Mouse (Mus musculus): ENCODE measurements at regions not wholly inside any gene's neighbourhood (a gene's known extent, or its start where the extent isn't known, plus 50 kb on each side); places are given as distances from the start of the nearest gene placed in this dataset.

DNA sequence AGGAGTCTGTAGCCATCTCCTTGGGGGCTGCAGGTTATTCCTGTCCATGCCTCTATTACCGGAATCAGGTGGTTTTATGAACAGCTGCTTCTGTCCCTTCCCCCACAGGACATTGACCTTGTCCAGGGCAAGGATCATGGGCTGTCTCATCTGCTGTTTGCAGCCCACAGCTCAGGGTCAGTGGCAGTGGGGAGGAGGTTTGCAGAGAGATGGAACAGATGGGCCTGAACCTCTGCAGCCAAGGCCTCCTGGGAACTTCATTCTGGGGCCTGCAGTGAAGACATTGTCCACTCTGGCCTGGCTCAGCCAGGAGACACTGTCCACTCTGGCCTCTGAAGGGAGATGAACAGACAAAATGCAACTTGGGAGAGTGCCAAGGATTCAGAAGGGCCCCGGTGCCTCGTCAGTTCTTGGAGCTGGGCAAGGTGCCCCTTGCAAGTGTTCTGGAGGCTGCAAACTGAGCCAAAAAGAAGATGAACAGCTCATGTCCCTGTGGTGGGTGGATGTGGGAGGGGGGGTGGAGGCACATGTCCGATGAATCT lies 109.9 kb upstream of the Sdk2 start:
- WGBS = 57% methylated on average over 4 of the region's 4 CpGs
- ATAC-seq (ENCODE audit: low FRiP score, low TSS enrichment) = no peak
- no peak overlapping the region for H3K9ac ChIP-seq (ENCODE audit: low read depth, low read length)
- no peak overlapping the region for H3K4me2 ChIP-seq (replicated peaks; ENCODE audit: low read depth, low read length)
- H3K4me3 ChIP-seq (ENCODE audit: low read length) = no peak overlapping the region
- H3K27me3 ChIP-seq (ENCODE audit: control insufficient read depth, insufficient read depth, low read length) = 0 out of 2 replicates have a peak, but pooled peaks cover 4% of the 10 kb centered on the region
- H3K36me3 ChIP-seq (ENCODE audit: control insufficient read depth, insufficient read depth, low read length) = no peaks in the 10 kb centered on the region
- H3K4me1 ChIP-seq (ENCODE audit: control insufficient read depth, insufficient read depth, low read length) = peaks cover 13% of the 10 kb centered on the region
- no peaks in the 10 kb centered on the region for H3K9me3 ChIP-seq (ENCODE audit: control insufficient read depth, low read length)
- no peak overlapping the region for H3K27ac ChIP-seq (ENCODE audit: low read depth, low read length)

DNA sequence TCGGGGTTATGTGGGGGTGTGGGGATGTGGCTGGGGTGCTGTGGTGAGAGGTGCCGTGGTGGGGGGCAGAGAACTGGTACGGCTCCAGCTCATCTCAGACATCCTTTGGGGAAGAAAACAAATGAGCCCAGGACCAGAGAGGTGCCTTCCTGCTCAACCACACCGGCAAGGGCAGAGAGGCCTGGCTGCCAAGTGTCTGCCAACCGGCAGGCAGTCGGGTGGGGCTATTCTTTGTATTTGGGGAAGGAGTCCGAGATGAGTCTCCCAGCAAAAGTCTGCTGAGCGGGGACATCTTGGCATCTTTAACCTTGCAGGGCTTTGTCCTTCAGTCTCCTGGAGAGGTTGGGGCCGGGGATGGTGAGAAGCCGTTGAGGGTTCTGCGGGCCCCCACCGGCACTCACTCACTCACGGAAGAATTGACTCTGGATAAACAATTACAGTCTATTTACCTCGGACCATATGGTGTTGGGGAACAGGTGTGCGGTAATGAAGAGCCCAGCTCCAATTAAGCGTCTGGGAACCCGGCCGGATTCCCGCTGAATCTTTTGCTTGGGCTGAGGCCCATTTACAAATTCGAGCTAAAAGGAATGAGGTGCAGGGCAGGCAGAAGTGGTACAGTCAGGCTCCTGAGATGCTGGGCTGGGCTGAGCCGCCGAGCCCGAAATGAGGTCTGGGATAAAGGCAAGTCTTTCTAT lies 108.7 kb upstream of the Sdk2 start:
- 0 out of 2 replicates have a peak, but pooled peaks cover 4% of the 10 kb centered on the region for H3K27me3 ChIP-seq (ENCODE audit: control insufficient read depth, insufficient read depth, low read length)
- WGBS = 32% methylated on average over 23 of the region's 23 CpGs

DNA sequence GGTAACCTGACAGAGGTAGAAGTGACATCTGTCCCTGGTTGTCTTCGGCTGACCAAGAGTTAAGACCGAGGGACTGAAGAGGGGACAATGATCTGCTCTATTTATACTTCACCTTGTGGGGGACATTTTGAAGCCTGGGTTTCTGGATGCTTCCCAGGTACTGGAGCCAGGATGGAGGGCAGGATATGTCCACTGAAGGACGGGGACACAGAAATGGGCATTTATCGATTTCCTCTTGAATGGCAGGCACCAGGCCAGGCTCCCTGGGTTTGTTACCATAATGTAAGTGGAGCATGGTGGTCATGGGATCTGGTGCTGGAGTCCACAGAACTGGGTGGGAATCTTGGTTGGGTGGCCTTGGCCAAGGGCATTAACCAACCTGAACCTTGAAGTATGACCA lies 108.0 kb upstream of the Sdk2 start:
- Histone ChIP-seq H3K27me3 (ENCODE audit: control insufficient read depth, insufficient read depth, low read length) (peaks cover 9% of the 10 kb centered on the region; the same call in 1 of the 2 replicates), H3K4me1 (ENCODE audit: control insufficient read depth, insufficient read depth, low read length) (peaks cover 13% of the 10 kb centered on the region), H3K4me3 (ENCODE audit: low read length) (no peak overlapping the region), H3K36me3 (ENCODE audit: control insufficient read depth, insufficient read depth, low read length) (no peaks in the 10 kb centered on the region), H3K9ac (ENCODE audit: low read depth, low read length) (no peak overlapping the region), H3K4me2 (replicated peaks; ENCODE audit: low read depth, low read length) (no peak overlapping the region), H3K27ac (ENCODE audit: low read depth, low read length) (no peak overlapping the region), H3K9me3 (ENCODE audit: control insufficient read depth, low read length) (no peaks in the 10 kb centered on the region)
- 81% methylated on average over 4 of the region's 4 CpGs for WGBS
- ATAC-seq (ENCODE audit: low FRiP score, low TSS enrichment) = no peak

More for the DNA sequence above, 108.7 kb upstream of the Sdk2 start:
- ATAC-seq (ENCODE audit: low FRiP score, low TSS enrichment) = no peak
- Histone ChIP-seq H3K9ac (ENCODE audit: low read depth, low read length) (no peak overlapping the region), H3K36me3 (ENCODE audit: control insufficient read depth, insufficient read depth, low read length) (no peaks in the 10 kb centered on the region), H3K27ac (ENCODE audit: low read depth, low read length) (no peak overlapping the region), H3K4me3 (ENCODE audit: low read length) (no peak overlapping the region), H3K4me2 (replicated peaks; ENCODE audit: low read depth, low read length) (no peak overlapping the region), H3K4me1 (ENCODE audit: control insufficient read depth, insufficient read depth, low read length) (peaks cover 13% of the 10 kb centered on the region), H3K9me3 (ENCODE audit: control insufficient read depth, low read length) (no peaks in the 10 kb centered on the region)

DNA sequence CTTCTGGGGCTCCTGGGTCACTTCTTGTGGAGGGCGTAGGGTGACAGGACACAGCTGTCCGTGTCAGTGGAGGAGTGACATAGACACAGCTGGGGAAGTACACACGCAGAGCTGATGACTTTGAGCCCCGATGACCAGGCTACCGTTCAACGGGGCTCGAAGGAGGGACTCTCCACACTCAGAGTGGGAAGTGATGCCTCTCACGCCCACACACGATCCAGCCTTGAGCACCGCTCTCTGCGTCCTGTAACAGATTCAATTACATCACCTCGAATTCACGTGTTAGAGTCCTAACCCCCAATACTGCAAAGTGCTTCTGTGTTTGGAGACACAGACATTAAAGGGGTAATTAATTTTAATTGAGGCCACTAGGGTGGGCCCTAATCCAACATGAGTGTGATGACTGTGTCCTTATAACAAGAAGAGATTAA lies 101.4 kb upstream of the Sdk2 start:
- peaks cover 5% of the 10 kb centered on the region; the same call in 1 of the 2 replicates for H3K27me3 ChIP-seq (ENCODE audit: control insufficient read depth, insufficient read depth, low read length)
- H3K9ac ChIP-seq (ENCODE audit: low read depth, low read length) = no peak overlapping the region
- H3K4me1 ChIP-seq (ENCODE audit: control insufficient read depth, insufficient read depth, low read length) = peaks cover 20% of the 10 kb centered on the region; the same call in 1 of the 2 replicates
- peak; percentile 59 for ATAC-seq (ENCODE audit: low FRiP score, low TSS enrichment)
- 25% methylated on average over 13 of the region's 13 CpGs for WGBS
- H3K36me3 ChIP-seq (ENCODE audit: control insufficient read depth, insufficient read depth, low read length) = no peaks in the 10 kb centered on the region
- no peak overlapping the region for H3K27ac ChIP-seq (ENCODE audit: low read depth, low read length)
- no peak overlapping the region for H3K4me2 ChIP-seq (replicated peaks; ENCODE audit: low read depth, low read length)
- no peak overlapping the region for H3K4me3 ChIP-seq (ENCODE audit: low read length)
- H3K9me3 ChIP-seq (ENCODE audit: control insufficient read depth, low read length) = no peaks in the 10 kb centered on the region

DNA sequence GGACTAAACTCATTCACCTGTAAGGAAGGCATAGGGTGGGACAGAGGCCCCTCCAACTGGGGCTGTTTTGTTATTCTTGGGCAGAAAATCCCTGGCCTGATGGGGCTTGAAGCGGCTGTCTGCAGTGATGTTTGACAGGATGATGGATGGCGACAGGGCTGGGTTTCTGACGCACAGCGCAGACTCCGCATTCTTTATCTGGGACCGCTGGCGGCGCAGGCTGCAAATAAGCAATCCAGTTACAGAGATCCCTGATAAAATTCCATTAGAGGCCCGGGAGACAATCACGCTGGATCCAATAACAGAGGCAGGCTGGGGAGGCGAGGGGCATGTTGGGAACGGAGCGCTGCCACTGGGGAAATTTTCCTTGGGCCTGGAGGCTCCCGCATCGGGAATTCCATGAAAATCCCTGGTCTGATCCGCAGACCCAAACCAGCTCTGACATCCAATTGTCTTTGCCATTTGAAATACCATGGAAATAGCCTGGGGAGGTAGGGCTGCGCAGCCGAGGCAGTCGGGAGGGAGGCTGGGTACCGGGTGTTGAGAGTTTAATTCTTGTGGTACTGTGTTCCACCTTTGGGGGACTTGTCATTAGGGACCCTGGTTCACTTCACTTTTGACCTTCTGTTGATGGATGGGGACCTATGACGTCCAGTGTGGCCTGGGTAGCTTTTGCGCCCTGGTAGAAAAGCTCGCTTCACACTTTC lies 99.0 kb upstream of the Sdk2 start:
- H3K4me2 ChIP-seq (replicated peaks; ENCODE audit: low read depth, low read length) = peak overlapping the region; percentile 6
- no peaks in the 10 kb centered on the region for H3K9me3 ChIP-seq (ENCODE audit: control insufficient read depth, low read length)
- no peak overlapping the region for H3K9ac ChIP-seq (ENCODE audit: low read depth, low read length)
- 23% methylated on average over 23 of the region's 23 CpGs for WGBS
- H3K4me3 ChIP-seq (ENCODE audit: low read length) = no peak overlapping the region
- H3K27ac ChIP-seq (ENCODE audit: low read depth, low read length) = no peak overlapping the region
- H3K36me3 ChIP-seq (ENCODE audit: control insufficient read depth, insufficient read depth, low read length) = no peaks in the 10 kb centered on the region
- peaks cover 20% of the 10 kb centered on the region; the same call in 1 of the 2 replicates for H3K4me1 ChIP-seq (ENCODE audit: control insufficient read depth, insufficient read depth, low read length)
- peaks cover 5% of the 10 kb centered on the region; the same call in 1 of the 2 replicates for H3K27me3 ChIP-seq (ENCODE audit: control insufficient read depth, insufficient read depth, low read length)
- peak; percentile 53 for ATAC-seq (ENCODE audit: low FRiP score, low TSS enrichment)

DNA sequence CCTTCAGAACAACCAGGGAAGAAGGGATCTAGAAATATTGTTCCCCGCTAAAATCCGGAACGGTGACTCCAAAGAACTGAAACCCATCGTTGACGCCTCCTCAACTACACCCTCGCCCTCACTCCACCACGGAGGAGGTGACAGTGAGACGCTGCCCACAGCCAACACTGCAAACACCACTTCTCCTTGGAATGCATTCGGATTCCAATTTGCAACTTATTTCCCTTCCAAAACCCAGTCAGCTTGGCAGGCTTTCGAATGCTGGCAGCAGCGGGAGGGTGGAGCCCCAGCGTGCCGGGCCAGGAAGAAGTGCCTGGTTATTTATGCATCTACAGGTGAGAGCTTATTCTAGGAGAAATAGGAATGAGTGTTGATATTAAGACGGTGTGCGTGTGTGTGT lies 85.9 kb upstream of the Sdk2 start:
- Histone ChIP-seq H3K4me3 (ENCODE audit: low read length) (no peak overlapping the region), H3K9me3 (ENCODE audit: control insufficient read depth, low read length) (no peaks in the 10 kb centered on the region), H3K27ac (ENCODE audit: low read depth, low read length) (no peak overlapping the region), H3K9ac (ENCODE audit: low read depth, low read length) (no peak overlapping the region), H3K4me1 (ENCODE audit: control insufficient read depth, insufficient read depth, low read length) (no peaks in the 10 kb centered on the region), H3K27me3 (ENCODE audit: control insufficient read depth, insufficient read depth, low read length) (no peaks in the 10 kb centered on the region), H3K4me2 (replicated peaks; ENCODE audit: low read depth, low read length) (no peak overlapping the region), H3K36me3 (ENCODE audit: control insufficient read depth, insufficient read depth, low read length) (no peaks in the 10 kb centered on the region)
- no peak for ATAC-seq (ENCODE audit: low FRiP score, low TSS enrichment)
- WGBS = 89% methylated on average over 15 of the region's 15 CpGs

DNA sequence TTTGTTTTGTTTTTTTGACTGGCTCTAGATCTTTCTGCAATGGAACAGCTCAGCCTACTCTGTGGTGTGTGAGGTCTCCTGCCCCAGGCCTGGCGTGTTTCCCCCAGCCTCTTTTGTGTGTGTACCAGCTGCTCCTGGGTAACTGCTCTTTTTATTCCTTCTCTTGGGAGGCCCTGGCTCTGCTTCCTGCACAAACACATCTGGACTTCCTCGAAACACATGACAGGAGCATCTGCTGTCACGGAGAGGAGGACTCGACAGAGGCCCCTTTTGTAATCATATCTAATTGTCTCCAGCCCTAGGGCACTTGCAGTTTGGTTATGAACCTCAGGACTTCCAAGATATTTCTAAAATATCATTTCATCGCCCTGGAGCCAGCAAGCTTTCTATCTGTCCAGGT lies 79.5 kb upstream of the Sdk2 start:
- H3K4me1 ChIP-seq (ENCODE audit: control insufficient read depth, insufficient read depth, low read length) = no peaks in the 10 kb centered on the region; the same call in 1 of the 2 replicates
- H3K4me2 ChIP-seq (replicated peaks; ENCODE audit: low read depth, low read length) = no peak overlapping the region
- no peak overlapping the region for H3K27ac ChIP-seq (ENCODE audit: low read depth, low read length)
- H3K4me3 ChIP-seq (ENCODE audit: low read length) = no peak overlapping the region
- H3K9ac ChIP-seq (ENCODE audit: low read depth, low read length) = no peak overlapping the region
- no peaks in the 10 kb centered on the region for H3K27me3 ChIP-seq (ENCODE audit: control insufficient read depth, insufficient read depth, low read length)
- H3K9me3 ChIP-seq (ENCODE audit: control insufficient read depth, low read length) = 0 out of 2 replicates have a peak, but pooled peaks cover 2% of the 10 kb centered on the region
- WGBS = 31% methylated on average over 5 of the region's 5 CpGs
- H3K36me3 ChIP-seq (ENCODE audit: control insufficient read depth, insufficient read depth, low read length) = no peaks in the 10 kb centered on the region
- ATAC-seq (ENCODE audit: low FRiP score, low TSS enrichment) = no peak

DNA sequence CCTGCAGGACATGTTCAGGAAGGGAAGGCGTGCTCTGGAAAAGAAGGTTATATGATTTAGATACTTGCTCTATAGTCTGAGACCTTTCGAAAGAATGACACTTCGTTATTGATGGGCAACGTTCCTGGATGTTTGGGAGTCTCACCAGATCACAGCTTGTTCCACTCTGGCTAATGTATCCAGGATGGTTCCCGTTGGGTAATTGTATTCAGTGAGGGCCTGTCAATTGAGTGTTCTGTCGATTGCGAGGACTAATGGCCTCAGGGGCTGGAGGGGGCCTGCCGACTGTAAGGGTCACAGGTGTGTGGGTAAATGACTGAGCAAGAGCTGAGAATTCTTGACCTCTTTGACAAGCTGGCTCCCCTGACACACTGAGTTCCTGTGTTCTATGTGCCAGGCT lies 62.4 kb upstream of the Sdk2 start:
- no peaks in the 10 kb centered on the region for H3K9me3 ChIP-seq (ENCODE audit: control insufficient read depth, low read length)
- H3K36me3 ChIP-seq (ENCODE audit: control insufficient read depth, insufficient read depth, low read length) = no peaks in the 10 kb centered on the region
- 0 out of 2 replicates have a peak, but pooled peaks cover 3% of the 10 kb centered on the region for H3K27me3 ChIP-seq (ENCODE audit: control insufficient read depth, insufficient read depth, low read length)
- H3K4me3 ChIP-seq (ENCODE audit: low read length) = no peak overlapping the region
- ATAC-seq (ENCODE audit: low FRiP score, low TSS enrichment) = no peak
- H3K4me1 ChIP-seq (ENCODE audit: control insufficient read depth, insufficient read depth, low read length) = peaks cover 7% of the 10 kb centered on the region; the same call in 1 of the 2 replicates
- no peak overlapping the region for H3K4me2 ChIP-seq (replicated peaks; ENCODE audit: low read depth, low read length)
- WGBS = 58% methylated on average over 8 of the region's 8 CpGs
- H3K27ac ChIP-seq (ENCODE audit: low read depth, low read length) = no peak overlapping the region
- H3K9ac ChIP-seq (ENCODE audit: low read depth, low read length) = no peak overlapping the region

DNA sequence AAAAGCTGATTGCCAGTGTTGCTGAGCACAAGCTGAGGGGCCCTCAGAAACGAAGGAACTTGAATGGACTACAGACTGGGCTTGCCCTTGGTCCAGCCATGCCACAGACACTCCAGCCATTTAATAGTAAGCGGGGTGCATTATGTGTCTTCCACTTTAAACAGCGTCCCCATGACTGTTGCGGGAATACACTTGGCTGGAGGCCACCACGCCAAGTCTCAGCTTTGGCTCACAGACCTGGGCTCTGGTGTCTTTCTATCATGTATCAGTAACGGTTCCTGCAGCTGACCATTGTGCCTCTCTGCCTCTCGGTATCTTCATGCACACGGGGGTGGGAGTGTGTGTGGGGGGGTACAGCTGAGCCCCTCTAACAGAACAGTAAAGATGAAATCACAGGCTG lies 62.0 kb upstream of the Sdk2 start:
- Histone ChIP-seq H3K4me2 (replicated peaks; ENCODE audit: low read depth, low read length) (no peak overlapping the region), H3K9me3 (ENCODE audit: control insufficient read depth, low read length) (no peaks in the 10 kb centered on the region), H3K9ac (ENCODE audit: low read depth, low read length) (no peak overlapping the region), H3K27ac (ENCODE audit: low read depth, low read length) (no peak overlapping the region), H3K4me3 (ENCODE audit: low read length) (no peak overlapping the region), H3K4me1 (ENCODE audit: control insufficient read depth, insufficient read depth, low read length) (peaks cover 7% of the 10 kb centered on the region; the same call in 1 of the 2 replicates), H3K27me3 (ENCODE audit: control insufficient read depth, insufficient read depth, low read length) (0 out of 2 replicates have a peak, but pooled peaks cover 3% of the 10 kb centered on the region), H3K36me3 (ENCODE audit: control insufficient read depth, insufficient read depth, low read length) (no peaks in the 10 kb centered on the region)
- 86% methylated on average over 8 of the region's 8 CpGs for WGBS
- ATAC-seq (ENCODE audit: low FRiP score, low TSS enrichment) = no peak

Data from kidney, embryonic 14.5 days (tissue).